Mouse (Mus musculus) embryonic stem cell, embryonic (primary cell): Measurements from ENCODE around the gene Exoc3l2.

Experiments
- CTCF ChIA-PET, 4 experiments: fragments of 300-600 bp in 2 of 4; fragments of 350-600 bp in 2 of 4; sonication (Branson Sonifier 250); formaldehyde crosslinking; loops; one replicate each; lab custom pipeline; 2022; ENCODE audit warnings: inconsistent platforms in 2 of 4; lab: Charles Lee
- POLR2A ChIA-PET, 4 experiments: fragments of 300-600 bp in 2 of 4; fragments of 350-600 bp in 2 of 4; sonication (Branson Sonifier 250); formaldehyde crosslinking; loops; one replicate each; lab custom pipeline; 2022; ENCODE audit warnings: antibody characterized with exemption in 4 of 4, inconsistent platforms in 1 of 4; lab: Charles Lee

Exoc3l2 gene

DNA sequence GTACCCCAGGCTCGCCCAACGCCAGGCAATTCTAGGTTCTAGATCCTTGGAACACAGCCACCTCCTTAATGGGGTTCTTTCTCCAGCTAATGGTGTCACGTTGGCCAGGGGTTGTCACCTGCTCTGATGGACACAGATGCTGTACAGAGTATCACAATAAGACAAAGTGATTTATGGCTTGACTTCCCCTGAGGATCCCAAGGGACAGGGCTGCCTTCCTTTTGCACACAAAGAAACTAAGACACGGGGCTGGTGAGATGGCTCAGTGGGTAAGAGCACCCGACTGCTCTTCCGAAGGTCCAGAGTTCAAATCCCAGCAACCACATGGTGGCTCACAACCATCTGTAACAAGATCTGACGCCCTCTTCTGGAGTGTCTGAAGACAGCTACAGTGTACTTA, 48.8 kb downstream of the Exoc3l2 start:
- CTCF ChIA-PET: interaction anchor here in 1 of 4 experiments (1.7 kb wide), 1 partner anchor 12 kb away, joined by 4 read pairs; no protein-coding TSS in a partner anchor
- POLR2A ChIA-PET: interaction anchor here in 1 of 4 experiments (0.6 to 1.6 kb wide), 3 partner anchors 8 to 67 kb away, joined by 3 read pairs; no protein-coding TSS in a partner anchor

- POLR2A ChIA-PET: interaction anchor here in 2 of 4 experiments (0.6 to 1.6 kb wide), 5 partner anchors 8 to 86 kb away, joined by 3 read pairs; no protein-coding TSS in a partner anchor
These were observed 49.2 kb downstream of the Exoc3l2 start for GRCm38 (mm10) chr7:19512353-19512752.

GRCm38 (mm10) chr7:19517652-19518365, 54.7 kb downstream of the Exoc3l2 start, which contains the start of gene Nkpd1:
TSS of gene Nkpd1 (plus strand) at chr7:19517838.
- POLR2A ChIA-PET: interaction anchor here in 2 of 4 experiments (0.6 to 5.9 kb wide), 21 partner anchors 8 to 209 kb away, joined by 3 to 43 read pairs (median 3); partner anchors contain the start of genes Bloc1s3 (in 2 of the 2), Ppp1r37 (in 2 of the 2) and Trappc6a (in 2 of the 2)

More at GRCm38 (mm10) chr7:19512353-19512752, 49.2 kb downstream of the Exoc3l2 start:
- CTCF ChIA-PET: no interaction called here

DNA sequence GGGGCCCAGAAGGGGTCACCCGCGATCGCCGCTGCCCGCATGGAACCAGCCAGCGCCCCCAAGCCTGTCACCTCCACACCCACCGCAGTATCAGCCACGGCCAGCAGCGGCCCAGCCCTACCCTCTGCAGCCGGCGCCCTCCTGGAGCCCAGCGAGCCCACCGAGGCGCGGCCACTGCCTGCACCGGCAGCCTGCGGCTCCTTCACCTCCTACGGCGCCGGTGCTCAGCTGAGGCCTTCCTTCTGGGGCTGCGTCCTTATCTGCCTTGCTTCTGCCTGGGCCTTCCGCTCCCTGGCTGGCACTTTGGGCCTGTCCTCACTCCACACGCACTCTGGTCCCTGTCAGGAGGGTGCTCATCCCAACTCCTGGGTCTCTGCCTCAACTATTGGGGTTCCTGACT, 56.9 kb downstream of the Exoc3l2 start:
- ChIA-PET POLR2A (interaction anchor here in 3 of 4 experiments (1.0 to 2.0 kb wide), 6 partner anchors 9 to 59 kb away, joined by 3 to 7 read pairs (median 4); partner anchors contain the start of gene Exoc3l2 (in 1 of the 3)), CTCF (interaction anchor here in 2 of 4 experiments (0.6 to 1.4 kb wide), 4 partner anchors 8 to 328 kb away, joined by 3 read pairs; no protein-coding TSS in a partner anchor)

More at GRCm38 (mm10) chr7:19517652-19518365, 54.7 kb downstream of the Exoc3l2 start, which contains the start of gene Nkpd1:
- CTCF ChIA-PET: interaction anchor here (0.6 to 2.2 kb wide), 49 partner anchors 9 to 514 kb away, joined by 3 to 15 read pairs (median 4); partner anchors contain the start of genes Bloc1s3 (in 2 of the 4), Trappc6a (in 2 of the 4), Irf2bp1 (in 1 of the 4) and Ppp1r37 (in 1 of the 4)

DNA sequence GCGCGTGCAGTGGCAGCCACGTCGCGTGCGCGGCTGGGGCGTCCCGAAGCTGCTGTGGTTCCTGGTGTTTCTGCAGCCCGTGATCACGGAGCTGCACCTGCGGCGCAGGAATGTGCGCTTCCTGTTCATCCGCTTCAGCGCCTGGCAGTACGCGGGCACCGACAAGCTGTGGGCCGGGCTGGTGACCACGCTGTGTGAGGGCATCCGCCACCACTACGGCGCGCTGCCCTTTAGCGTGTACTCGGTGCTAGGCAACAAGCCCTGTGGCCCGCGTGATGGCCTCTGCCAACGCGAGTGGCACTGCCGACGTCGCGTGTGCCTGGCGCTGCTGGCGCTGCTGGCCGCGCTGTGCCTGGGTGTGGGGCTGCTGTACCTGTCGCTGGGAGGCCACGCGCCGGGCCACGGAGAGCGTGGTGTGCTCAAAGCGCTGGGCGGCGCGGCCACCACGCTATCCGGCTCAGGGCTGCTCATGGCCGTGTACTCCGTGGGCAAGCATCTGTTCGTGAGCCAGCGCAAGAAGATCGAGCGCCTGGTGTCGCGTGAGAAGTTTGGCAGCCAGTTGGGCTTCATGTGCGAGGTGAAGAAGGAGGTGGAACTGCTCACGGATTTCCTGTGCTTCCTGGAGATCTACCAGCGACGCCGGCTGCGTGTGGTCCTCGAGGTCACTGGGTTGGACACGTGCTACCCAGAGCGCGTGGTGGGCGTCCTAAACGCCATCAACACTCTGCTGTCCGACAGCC, 60.1 kb downstream of the Exoc3l2 start:
- CTCF ChIA-PET: interaction anchor here in 3 of 4 experiments (0.5 to 2.0 kb wide), 12 partner anchors 8 to 559 kb away, joined by 3 to 13 read pairs (median 4); partner anchors contain the start of genes Bloc1s3 (in 2 of the 3), Ppp1r37 (in 2 of the 3) and Trappc6a (in 2 of the 3)
- POLR2A ChIA-PET: interaction anchor here in 2 of 4 experiments (0.7 to 2.2 kb wide), 6 partner anchors 14 to 68 kb away, joined by 3 to 8 read pairs (median 3); partner anchors contain the start of genes Bloc1s3 (in 1 of the 2) and Trappc6a (in 1 of the 2)

DNA sequence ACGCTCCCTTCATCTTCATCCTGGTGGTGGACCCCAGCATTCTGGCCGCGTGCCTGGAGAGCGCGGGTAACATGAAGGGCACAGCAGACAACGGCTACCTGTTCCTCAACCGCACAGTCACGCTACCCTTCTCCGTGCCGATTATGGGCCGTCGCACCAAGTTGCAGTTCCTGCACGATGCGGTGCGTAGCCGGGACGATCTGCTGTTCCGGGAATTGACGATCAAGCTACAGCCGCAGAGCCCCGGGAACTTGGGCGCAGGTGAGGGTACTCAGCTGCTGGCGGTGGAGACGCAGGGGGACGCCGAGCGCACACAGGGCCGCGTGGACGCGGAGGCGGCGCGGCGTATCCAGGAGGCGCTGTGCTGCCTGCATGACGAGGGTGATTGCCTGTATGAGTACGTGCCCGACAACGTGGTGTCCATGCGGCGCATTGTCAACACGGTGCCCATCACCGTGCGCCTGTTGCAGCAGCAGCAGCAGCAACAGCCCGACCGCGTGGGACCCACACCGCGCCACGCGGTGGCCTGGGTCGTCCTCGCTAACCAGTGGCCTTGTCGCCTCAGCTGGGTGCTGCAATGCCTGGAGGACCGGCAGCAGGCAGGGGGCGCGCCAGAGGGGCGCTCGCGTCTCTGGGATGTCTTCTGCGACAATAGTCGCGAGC, 60.8 kb downstream of the Exoc3l2 start:
- ChIA-PET CTCF (interaction anchor here (0.6 to 2.0 kb wide), 26 partner anchors 13 to 560 kb away, joined by 3 to 13 read pairs (median 3); partner anchors contain the start of genes Bloc1s3 (in 2 of the 4), Trappc6a (in 2 of the 4) and Ppp1r37 (in 1 of the 4)), POLR2A (interaction anchor here in 3 of 4 experiments (0.5 to 2.2 kb wide), 8 partner anchors 14 to 470 kb away, joined by 3 to 8 read pairs (median 4); partner anchors contain the start of genes Bloc1s3 (in 1 of the 3) and Trappc6a (in 1 of the 3))

DNA sequence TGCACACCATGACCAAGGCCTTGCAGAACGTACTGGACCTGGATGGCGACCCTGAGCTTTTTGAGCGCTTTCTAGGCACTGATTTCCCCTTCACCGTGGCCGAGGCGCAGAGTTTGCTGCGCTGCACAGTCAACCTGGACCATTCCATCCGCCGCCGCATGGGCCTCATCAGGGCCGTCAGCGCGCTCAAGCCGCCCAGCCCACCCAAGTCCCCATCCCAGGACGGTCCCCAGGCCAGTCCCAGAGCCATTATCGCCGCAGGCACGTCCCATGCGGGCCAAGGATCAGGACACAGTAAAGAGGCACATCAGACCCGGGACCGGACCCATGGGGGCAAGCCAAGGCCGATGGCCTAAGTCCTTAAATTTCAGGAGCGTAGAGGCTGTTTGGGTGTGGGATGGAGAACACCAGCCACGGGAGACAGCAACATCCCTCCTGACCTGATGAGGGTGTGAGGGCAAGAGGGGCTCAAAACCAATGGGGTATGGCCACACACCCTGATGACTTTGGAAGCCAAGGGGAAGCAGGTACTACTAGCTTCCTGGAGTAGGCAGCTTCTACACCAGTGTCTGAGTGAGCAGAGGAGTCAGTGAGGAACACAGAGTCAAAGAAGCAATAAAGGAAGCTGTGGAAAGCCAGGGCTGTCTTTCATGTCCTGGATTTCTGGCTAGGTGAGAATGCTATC, 61.4 kb downstream of the Exoc3l2 start:
- POLR2A ChIA-PET: interaction anchor here (0.5 to 2.2 kb wide), 10 partner anchors 16 to 471 kb away, joined by 3 to 8 read pairs (median 4); partner anchors contain the start of genes Bloc1s3 (in 1 of the 4) and Trappc6a (in 1 of the 4)
- CTCF ChIA-PET: interaction anchor here (0.6 to 2.0 kb wide), 26 partner anchors 14 to 161 kb away, joined by 3 to 13 read pairs (median 3); partner anchors contain the start of genes Bloc1s3 (in 2 of the 4), Trappc6a (in 2 of the 4) and Ppp1r37 (in 1 of the 4)

GRCm38 (mm10) chr7:19525105-19525481, 62.0 kb downstream of the Exoc3l2 start:
- CTCF ChIA-PET: interaction anchor here (0.6 to 2.0 kb wide), 11 partner anchors 18 to 161 kb away, joined by 3 to 13 read pairs (median 3); partner anchors contain the start of gene Ppp1r37 (in 1 of the 4)
- POLR2A ChIA-PET: interaction anchor here in 3 of 4 experiments (0.5 to 1.8 kb wide), 4 partner anchors 30 to 139 kb away, joined by 3 to 5 read pairs (median 4); no protein-coding TSS in a partner anchor

- ChIA-PET CTCF (interaction anchor here (0.6 to 2.6 kb wide), 31 partner anchors 8 to 477 kb away, joined by 3 to 14 read pairs (median 4); partner anchors contain the start of genes Nkpd1 (in 3 of the 4) and Rsph6a (in 1 of the 4)), POLR2A (interaction anchor here in 3 of 4 experiments (0.6 to 6.0 kb wide), 34 partner anchors 8 to 185 kb away, joined by 3 to 43 read pairs (median 4); partner anchors contain the start of genes Nkpd1 (in 2 of the 3), Ppp1r37 (in 2 of the 3), Apoc1 (in 1 of the 3) and Apoe (in 1 of the 3))
These were observed 67.9 kb downstream of the Exoc3l2 start for GRCm38 (mm10) chr7:19531077-19531476.

- POLR2A ChIA-PET: interaction anchor here in 3 of 4 experiments (0.6 to 6.0 kb wide), 12 partner anchors 14 to 107 kb away, joined by 3 to 43 read pairs (median 4); partner anchors contain the start of gene Nkpd1 (in 2 of the 3)
- CTCF ChIA-PET: interaction anchor here in 2 of 4 experiments (1.0 to 2.3 kb wide), 5 partner anchors 12 to 127 kb away, joined by 3 to 5 read pairs (median 4); partner anchors contain the start of genes Ckm (in 1 of the 2) and Nkpd1 (in 1 of the 2)
These were observed 69.1 kb downstream of the Exoc3l2 start for GRCm38 (mm10) chr7:19532240-19532639.

DNA sequence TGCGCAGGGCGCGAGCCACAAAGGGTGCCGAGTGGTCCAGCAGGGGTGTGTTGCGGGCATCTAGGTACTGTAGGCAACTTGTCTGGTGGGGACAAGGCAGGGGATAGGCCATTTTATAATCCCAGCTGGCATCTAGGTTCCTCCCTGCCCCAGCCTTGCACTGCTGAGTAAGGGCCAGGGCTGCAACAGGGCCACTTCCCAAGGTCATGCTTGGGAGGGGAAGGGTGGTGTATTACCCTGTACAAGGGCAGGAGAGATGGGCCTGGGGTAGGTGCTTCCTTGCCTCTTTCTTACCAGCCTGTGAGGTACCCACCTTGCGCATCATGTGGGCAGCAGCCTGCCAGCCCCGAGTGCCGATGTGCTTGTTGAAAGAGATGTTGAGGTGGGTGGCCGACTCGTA, 71.5 kb downstream of the Exoc3l2 start:
- ChIA-PET POLR2A (interaction anchor here in 1 of 4 experiments (0.9 kb wide), 1 partner anchor 68 kb away, joined by 3 read pairs; no protein-coding TSS in a partner anchor), CTCF (interaction anchor here in 1 of 4 experiments (1.0 to 1.4 kb wide), 2 partner anchors 10 to 55 kb away, joined by 3 read pairs; no protein-coding TSS in a partner anchor)

DNA sequence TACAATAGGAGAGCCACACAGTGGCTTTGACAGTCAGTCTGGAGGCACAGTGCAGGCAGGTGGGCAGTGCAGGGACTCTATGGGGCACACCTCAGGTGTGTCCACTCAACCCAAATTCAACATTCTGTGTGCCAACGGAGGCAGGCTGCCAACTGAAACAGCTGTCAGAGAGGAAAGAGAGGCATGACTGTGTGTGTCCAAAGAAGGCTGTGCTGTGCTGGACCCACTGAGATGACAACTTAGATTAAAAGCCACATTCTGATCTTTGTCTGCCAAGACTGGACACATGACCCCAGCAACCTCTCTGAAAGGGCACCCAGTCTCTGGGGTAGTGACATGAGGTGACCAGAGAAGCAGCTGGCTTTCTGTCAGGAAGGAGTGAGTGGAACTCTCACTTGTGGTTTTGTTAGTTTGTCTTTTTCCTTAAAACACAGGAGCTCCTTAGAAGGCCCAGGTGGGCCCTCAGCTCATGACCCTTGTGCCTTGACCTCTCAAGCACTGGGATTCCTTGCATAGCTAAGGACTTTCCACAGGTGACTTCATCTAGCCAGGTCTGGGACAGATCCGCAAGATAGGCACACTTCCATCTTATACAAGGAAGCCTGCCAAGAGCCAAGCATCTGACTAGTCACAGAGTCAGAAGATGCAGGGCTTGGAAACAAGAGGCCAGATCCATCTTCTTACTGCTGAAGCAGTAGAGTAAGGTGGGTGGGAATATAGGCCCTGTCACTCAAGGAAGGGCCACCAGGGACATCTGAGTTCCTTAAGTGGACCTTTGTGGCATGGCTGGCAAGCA, 77.8 kb downstream of the Exoc3l2 start:
- POLR2A ChIA-PET: interaction anchor here in 1 of 4 experiments (0.7 to 1.6 kb wide), 2 partner anchors 19 to 81 kb away, joined by 3 to 4 read pairs; no protein-coding TSS in a partner anchor

GRCm38 (mm10) chr7:19541681-19542154, 78.6 kb downstream of the Exoc3l2 start:
- ChIA-PET CTCF (interaction anchor here in 3 of 4 experiments (0.7 to 3.0 kb wide), 3 partner anchors 11 to 47 kb away, joined by 3 to 12 read pairs (median 4); no protein-coding TSS in a partner anchor), POLR2A (interaction anchor here in 2 of 4 experiments (0.6 to 1.6 kb wide), 3 partner anchors 18 to 80 kb away, joined by 3 to 4 read pairs (median 3); no protein-coding TSS in a partner anchor)

More for the DNA sequence above, 77.8 kb downstream of the Exoc3l2 start:
- CTCF ChIA-PET: interaction anchor here in 3 of 4 experiments (0.7 to 3.0 kb wide), 3 partner anchors 10 to 48 kb away, joined by 3 to 12 read pairs (median 4); no protein-coding TSS in a partner anchor

DNA sequence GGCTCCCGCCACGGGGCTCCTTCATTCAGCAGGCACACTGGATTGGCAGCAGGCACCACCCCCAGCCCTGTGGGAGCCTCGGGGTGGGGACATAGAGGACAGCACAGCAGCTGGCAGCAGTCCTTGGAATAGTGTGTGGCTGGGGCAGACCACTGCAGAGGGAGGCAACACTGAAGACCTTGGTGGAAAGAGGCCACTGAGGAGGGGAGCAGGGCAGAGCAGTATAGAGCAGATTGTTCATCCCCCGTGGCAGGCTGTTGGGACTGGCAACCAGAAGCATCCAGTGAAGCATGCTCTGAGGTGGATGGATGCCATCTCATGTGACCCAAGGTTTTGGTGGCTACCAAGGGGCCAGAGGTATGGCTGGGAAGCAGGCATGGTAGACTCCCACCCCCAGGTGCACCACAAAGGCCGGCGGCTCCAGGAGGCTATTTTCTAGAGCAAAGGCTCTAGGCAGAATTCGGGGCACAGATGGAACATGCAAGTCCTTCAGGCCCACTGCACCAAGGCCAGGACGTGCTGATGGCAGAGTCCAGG, 79.1 kb downstream of the Exoc3l2 start:
- ChIA-PET CTCF (interaction anchor here in 2 of 4 experiments (1.1 to 3.0 kb wide), 4 partner anchors 11 to 247 kb away, joined by 3 to 12 read pairs (median 4); no protein-coding TSS in a partner anchor), POLR2A (interaction anchor here in 2 of 4 experiments (0.6 to 1.6 kb wide), 4 partner anchors 11 to 62 kb away, joined by 3 to 4 read pairs (median 4); partner anchors contain the start of gene Clasrp (in 1 of the 2))
